Mouse (Mus musculus) mesoderm, embryonic 11.5 days (tissue): ENCODE measurements at regions not wholly inside any gene's neighbourhood (a gene's known extent, or its start where the extent isn't known, plus 50 kb on each side); places are given as distances from the start of the nearest gene placed in this dataset.
A peak's percentile ranks its signal among the peaks of the same experiment; 100 is the strongest.

ENCODE experiments used
- DNase-seq: peaks from one replicate; pipeline ENCODE4 v3.0.0-alpha.2; 2012; ENCODE audit warnings: low read depth, low spot score

- no peak for DNase-seq
Observed at GRCm38 (mm10) chr12:70589315-70589742, 136.4 kb downstream of the Tmx1 start.

- DNase-seq, result no peak
Observed at GRCm38 (mm10) chr12:70590456-70591050, 137.7 kb downstream of the Tmx1 start.

GRCm38 (mm10) chr12:70592821-70593220 is 139.9 kb downstream of the Tmx1 start:
- DNase-seq, result no peak

GRCm38 (mm10) chr12:70598211-70598701 is 145.4 kb downstream of the Tmx1 start:
- DNase-seq, result no peak

GRCm38 (mm10) chr12:70599731-70600130 is 146.8 kb downstream of the Tmx1 start:
- no peak for DNase-seq

GRCm38 (mm10) chr12:70603869-70604268 is 151.0 kb downstream of the Tmx1 start:
- no peak for DNase-seq

GRCm38 (mm10) chr12:70608672-70609071 is 155.8 kb downstream of the Tmx1 start:
- no peak for DNase-seq

GRCm38 (mm10) chr12:70609116-70609871 is 156.4 kb downstream of the Tmx1 start:
- no peak for DNase-seq

GRCm38 (mm10) chr12:70611891-70612290 is 159.0 kb downstream of the Tmx1 start:
- no peak for DNase-seq

- no peak for DNase-seq
Observed at GRCm38 (mm10) chr12:70613244-70613643, 160.3 kb downstream of the Tmx1 start.

GRCm38 (mm10) chr12:70614101-70614500 is 161.2 kb downstream of the Tmx1 start:
- DNase-seq, result no peak

- no peak for DNase-seq
Observed at GRCm38 (mm10) chr12:70614686-70615085, 161.8 kb downstream of the Tmx1 start.

- no peak for DNase-seq
Observed at GRCm38 (mm10) chr12:70615123-70615522, 162.2 kb downstream of the Tmx1 start.

- DNase-seq, result no peak
Observed at GRCm38 (mm10) chr12:70616049-70616448, 163.2 kb downstream of the Tmx1 start.

GRCm38 (mm10) chr12:70616487-70616886 is 163.6 kb downstream of the Tmx1 start:
- peak; percentile 30 for DNase-seq

- DNase-seq, result no peak
Observed at GRCm38 (mm10) chr12:70617024-70617423, 164.1 kb downstream of the Tmx1 start.

- no peak for DNase-seq
Observed at GRCm38 (mm10) chr12:70617979-70618378, 165.1 kb downstream of the Tmx1 start.

GRCm38 (mm10) chr12:70619436-70619835 is 166.5 kb downstream of the Tmx1 start:
- no peak for DNase-seq

GRCm38 (mm10) chr12:70622019-70622418 is 169.1 kb downstream of the Tmx1 start:
- DNase-seq, result peak; percentile 31

GRCm38 (mm10) chr12:70624298-70624980 is 171.5 kb downstream of the Tmx1 start:
- DNase-seq, result no peak

GRCm38 (mm10) chr12:70627638-70628037 is 174.7 kb downstream of the Tmx1 start:
- no peak for DNase-seq
